Mouse (Mus musculus) cerebellum, adult 2 months (tissue): ENCODE measurements around the gene Palld.

Experiments used
- CTCF ChIP-seq: fragments of 200-500 bp; IDR thresholded peaks from 2 replicates; pipeline ENCODE4 v1.5.1; 2011; ENCODE audit warnings: low read depth, mild to moderate bottlenecking, control low read depth, low read length, moderate library complexity, borderline replicate concordance; ENCODE audit not compliant: insufficient read depth
- POLR2A ChIP-seq: fragments of 200-500 bp; IDR thresholded peaks from 2 replicates; pipeline ENCODE4 v1.6.1; 2011; ENCODE audit warnings: low read length, control low read depth, borderline replicate concordance; ENCODE audit not compliant: insufficient read depth

- TF ChIP-seq CTCF = no peak
- no peak for TF ChIP-seq POLR2A
Observed at GRCm38 (mm10) chr8:61731306-61732088, 171.0 kb downstream of the Palld start.
